In genomic region chr9:83254356-83254755, GRCm38 (mm10) we compare ENCODE assay signal across 21 mouse cellular contexts.
DNase-seq lines count a peak whose midpoint lies in the region; ATAC-seq and TF ChIP-seq lines count a peak whose summit lies in the region.
"Had no signal": no experiment of that assay in that cellular context is flagged by ENCODE, and none has a peak within 500 bp of the region (broad histone marks: within the 10 kb centered on the region; RNA-seq: fewer than 3 reads in every experiment).

No protein-coding gene starts in this region.

- peaks cover 3% of the 10 kb centered on the region; the same call in 1 of the 2 replicates for H3K79me2 ChIP-seq in liver, adult 2 months (ENCODE audit: control insufficient read depth, insufficient read depth, low read length)

- no peak for ATAC-seq in erythroblast, adult 5-6 weeks (replicated peaks; ENCODE audit: low FRiP score, poor library complexity, severe bottlenecking)
- peak; percentile 92 for ATAC-seq in liver, embryonic 15.5 days (ENCODE audit: insufficient read depth)
- ATAC-seq in neural tube, embryonic 15.5 days (ENCODE audit: low FRiP score), result no peak
- no peak for ATAC-seq in forebrain, embryonic 15.5 days (replicated peaks)
- ATAC-seq: forebrain, postnatal 0 days had no signal

- H3K4me3 ChIP-seq in erythroblast, embryonic 14.5 days (replicated peaks), result peak overlapping the region; percentile 41
- H3K4me3 ChIP-seq in liver, adult 2 months (ENCODE audit: insufficient read depth, low read depth, low read length), result peak overlapping the region; percentile 58
- peak overlapping the region; percentile 35 for H3K4me3 ChIP-seq in liver, embryonic 15.5 days (replicated peaks)
- H3K4me3 ChIP-seq in neural tube, embryonic 15.5 days (replicated peaks), result no peak overlapping the region
- H3K4me3 ChIP-seq in forebrain, embryonic 15.5 days, result no peak overlapping the region
- H3K4me3 ChIP-seq: embryonic facial prominence, embryonic 15.5 days; forebrain, embryonic 12.5 days; heart, adult 2 months; heart, embryonic 15.5 days had no signal

- no peak overlapping the region for H3K4me2 ChIP-seq in liver, embryonic 15.5 days
- no peak overlapping the region for H3K4me2 ChIP-seq in neural tube, embryonic 15.5 days
- H3K4me2 ChIP-seq in forebrain, embryonic 15.5 days (replicated peaks), result no peak overlapping the region
- H3K4me2 ChIP-seq: embryonic facial prominence, embryonic 15.5 days; forebrain, embryonic 12.5 days; heart, embryonic 11.5 days; heart, embryonic 15.5 days had no signal

- no peaks in the 10 kb centered on the region for H3K4me1 ChIP-seq in erythroblast, embryonic 14.5 days (ENCODE audit: control insufficient read depth)
- H3K4me1 ChIP-seq in liver, adult 2 months (ENCODE audit: control insufficient read depth, insufficient read depth, low read length), result peaks cover 4% of the 10 kb centered on the region
- no peaks in the 10 kb centered on the region for H3K4me1 ChIP-seq in liver, embryonic 15.5 days (replicated peaks)
- no peaks in the 10 kb centered on the region for H3K4me1 ChIP-seq in neural tube, embryonic 15.5 days
- H3K4me1 ChIP-seq in forebrain, embryonic 15.5 days, result peaks cover 1% of the 10 kb centered on the region; the same call in 1 of the 2 replicates
- H3K4me1 ChIP-seq: forebrain, embryonic 12.5 days had no signal

- peak overlapping the region; percentile 82 for H3K27ac ChIP-seq in liver, adult 2 months (replicated peaks; ENCODE audit: insufficient read depth, low read depth, low read length)
- H3K27ac ChIP-seq in liver, embryonic 15.5 days (replicated peaks), result no peak overlapping the region
- no peak overlapping the region for H3K27ac ChIP-seq in neural tube, embryonic 15.5 days (replicated peaks)
- H3K27ac ChIP-seq in forebrain, embryonic 15.5 days (replicated peaks), result no peak overlapping the region
- H3K27ac ChIP-seq: embryonic facial prominence, embryonic 15.5 days; forebrain, embryonic 12.5 days; heart, adult 2 months; heart, embryonic 15.5 days had no signal

- 32% methylated on average over 6 of the region's 6 CpGs for WGBS in liver, adult 2 months
- WGBS in liver, embryonic 15.5 days (ENCODE audit: insufficient replicate concordance), result 69% methylated on average over 6 of the region's 6 CpGs
- 95% methylated on average over 6 of the region's 6 CpGs for WGBS in neural tube, embryonic 15.5 days
- 95% methylated on average over 6 of the region's 6 CpGs for WGBS in forebrain, embryonic 15.5 days

- TF ChIP-seq POLR2A in liver, adult 2 months (IDR thresholded peaks at IDR 0.05; ENCODE audit: extremely low read depth, insufficient read depth, low read length), result no peak

- no peaks in the 10 kb centered on the region for H3K36me3 ChIP-seq in erythroblast, embryonic 14.5 days (ENCODE audit: control insufficient read depth)
- no peaks in the 10 kb centered on the region for H3K36me3 ChIP-seq in liver, adult 2 months (ENCODE audit: control insufficient read depth, insufficient read depth, low read length)
- H3K36me3 ChIP-seq in liver, embryonic 15.5 days (replicated peaks), result no peaks in the 10 kb centered on the region
- H3K36me3 ChIP-seq in neural tube, embryonic 15.5 days, result no peaks in the 10 kb centered on the region
- H3K36me3 ChIP-seq in forebrain, embryonic 15.5 days, result no peaks in the 10 kb centered on the region
- H3K36me3 ChIP-seq: embryonic facial prominence, embryonic 15.5 days; forebrain, embryonic 12.5 days; heart, embryonic 15.5 days had no signal

- H3K9ac ChIP-seq in liver, adult 2 months (ENCODE audit: low read depth, low read length), result no peak overlapping the region
- H3K9ac ChIP-seq in liver, embryonic 15.5 days, result no peak overlapping the region
- no peak overlapping the region for H3K9ac ChIP-seq in neural tube, embryonic 15.5 days (replicated peaks)
- no peak overlapping the region for H3K9ac ChIP-seq in forebrain, embryonic 15.5 days (replicated peaks)
- H3K9ac ChIP-seq: embryonic facial prominence, embryonic 15.5 days; forebrain, embryonic 12.5 days; forebrain, postnatal 0 days; heart, embryonic 15.5 days had no signal

- TF ChIP-seq CTCF in liver, adult 2 months (IDR thresholded peaks at IDR 0.05; ENCODE audit: low read depth, low read length), result no peak

- peak; percentile 71 for DNase-seq in kidney, adult 9 months
- no peak for DNase-seq in kidney, postnatal 4 days
- DNase-seq in liver, adult 2 months (ENCODE audit: extremely low read depth, low read depth, low spot score), result peak; percentile 96
- DNase-seq: adrenal gland, postnatal 10 days; cerebellum, adult 11 months; cerebellum, adult 8-10 months; cerebellum, postnatal 14 days; embryo, embryonic 11 days; forebrain, postnatal 0 days; gastrocnemius, postnatal 14 days; heart, adult 2 months; heart, postnatal 14 days had no signal

- H3K9me3 ChIP-seq in erythroblast, embryonic 14.5 days (ENCODE audit: control insufficient read depth, low read length), result peaks cover 5% of the 10 kb centered on the region; the same call in 1 of the 2 replicates
- no peaks in the 10 kb centered on the region for H3K9me3 ChIP-seq in liver, embryonic 15.5 days (replicated peaks)
- H3K9me3 ChIP-seq in neural tube, embryonic 15.5 days (replicated peaks), result no peaks in the 10 kb centered on the region
- H3K9me3 ChIP-seq in forebrain, embryonic 15.5 days, result no peaks in the 10 kb centered on the region
- H3K9me3 ChIP-seq: embryonic facial prominence, embryonic 15.5 days; forebrain, embryonic 12.5 days; heart, embryonic 15.5 days had no signal

- H3K27me3 ChIP-seq in erythroblast, embryonic 14.5 days (ENCODE audit: control insufficient read depth), result no peaks in the 10 kb centered on the region
- no peaks in the 10 kb centered on the region for H3K27me3 ChIP-seq in liver, adult 2 months (ENCODE audit: control insufficient read depth, insufficient read depth, low read length)
- no peaks in the 10 kb centered on the region for H3K27me3 ChIP-seq in liver, embryonic 15.5 days
- no peaks in the 10 kb centered on the region for H3K27me3 ChIP-seq in neural tube, embryonic 15.5 days (replicated peaks)
- no peaks in the 10 kb centered on the region for H3K27me3 ChIP-seq in forebrain, embryonic 15.5 days
- H3K27me3 ChIP-seq: embryonic facial prominence, embryonic 15.5 days; forebrain, embryonic 12.5 days; heart, embryonic 15.5 days had no signal

Comparison
In these comparisons a context has a peak if more than half of its experiments do, and no peak if none do; other contexts are left out.
1. DNase-seq: peak in kidney, adult 9 months (single experiment) and liver, adult 2 months (single experiment); none in kidney, postnatal 4 days (0 of 2).
2. H3K4me3 ChIP-seq: peak in erythroblast, embryonic 14.5 days (single experiment), liver, adult 2 months (single experiment) and liver, embryonic 15.5 days (single experiment); none in neural tube, embryonic 15.5 days (single experiment) and forebrain, embryonic 15.5 days (single experiment).